Mouse (Mus musculus): Measurements from ENCODE around the gene Ptpn1. TPM values are rescaled to one million over a fixed set of nuclear protein-coding genes. Genes with fewer than 3 reads are reported as not detected.

Gene Ptpn1
- total and polyA plus RNA-seq, 3 experiments = 16.2 to 38.1 (median 29.4) TPM

GRCm38 (mm10) chr2:168002884-168003283 is 71.0 kb downstream of the Ptpn1 start:
- Histone ChIP-seq H3K4me3 (ENCODE audit: low read depth, low read length) (no peak overlapping the region), H3K9me3 (replicated peaks) (no peaks in the 10 kb centered on the region), H3K4me1 (ENCODE audit: insufficient read depth, low read depth, low read length) (no peaks in the 10 kb centered on the region; the same call in 1 of the 2 replicates), H3K36me3 (replicated peaks) (no peaks in the 10 kb centered on the region), H3K27me3 (ENCODE audit: insufficient read depth, low read length) (peaks cover 6% of the 10 kb centered on the region)
- no peak for TF ChIP-seq CTCF (IDR thresholded peaks at IDR 0.05; ENCODE audit: low read depth, low read length)
- no peak for TF ChIP-seq TAL1 (conservative IDR thresholded peaks at IDR 0.05; ENCODE audit: low read depth, low read length)
- TF ChIP-seq POLR2AphosphoS5 (IDR thresholded peaks at IDR 0.05; ENCODE audit: insufficient replicate concordance, low read depth, low read length) = no peak
- TF ChIP-seq GATA1 (IDR thresholded peaks at IDR 0.05; ENCODE audit: borderline replicate concordance, low read length) = no peak
- no peak for TF ChIP-seq GATA2 (IDR thresholded peaks at IDR 0.05; ENCODE audit: borderline replicate concordance, low read depth, low read length)
- ATAC-seq (ENCODE audit: extremely low read depth, insufficient number of reproducible peaks, low FRiP score, poor library complexity, severe bottlenecking) (no peak), DNase-seq (ENCODE audit: low spot score) (no peak)

DNA sequence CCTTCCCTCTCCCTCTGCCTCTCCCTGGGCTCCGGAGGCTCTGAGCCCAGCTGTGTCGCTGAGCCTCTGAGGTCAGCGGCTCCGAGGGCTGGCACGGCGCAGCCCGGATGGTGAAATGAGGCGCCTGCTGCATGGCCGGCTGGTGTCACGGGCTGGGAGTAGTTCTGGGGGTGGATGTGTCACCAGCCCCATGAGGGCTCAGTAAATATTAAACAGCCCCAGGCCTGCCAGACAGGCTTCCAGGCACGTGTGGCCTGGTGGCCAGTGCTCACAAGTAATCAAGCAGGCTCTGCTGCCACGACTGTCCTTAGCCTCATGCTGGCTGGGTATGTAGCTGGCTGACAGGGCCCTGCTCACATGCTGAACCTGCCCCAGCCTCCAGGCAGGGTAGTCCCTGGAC is 71.6 kb downstream of the Ptpn1 start:
- Histone ChIP-seq H3K27me3 (ENCODE audit: insufficient read depth, low read length) (peaks cover 6% of the 10 kb centered on the region; the same call in 1 of the 2 replicates), H3K4me1 (ENCODE audit: insufficient read depth, low read depth, low read length) (no peaks in the 10 kb centered on the region; the same call in 1 of the 2 replicates), H3K36me3 (replicated peaks) (no peaks in the 10 kb centered on the region), H3K4me3 (ENCODE audit: low read depth, low read length) (no peak overlapping the region), H3K9me3 (replicated peaks) (no peaks in the 10 kb centered on the region)
- ATAC-seq (ENCODE audit: extremely low read depth, insufficient number of reproducible peaks, low FRiP score, poor library complexity, severe bottlenecking) (no peak), DNase-seq (ENCODE audit: low spot score) (no peak)
- TF ChIP-seq CTCF (IDR thresholded peaks at IDR 0.05; ENCODE audit: low read depth, low read length) (no peak), POLR2AphosphoS5 (IDR thresholded peaks at IDR 0.05; ENCODE audit: insufficient replicate concordance, low read depth, low read length) (no peak), GATA1 (IDR thresholded peaks at IDR 0.05; ENCODE audit: borderline replicate concordance, low read length) (no peak), GATA2 (IDR thresholded peaks at IDR 0.05; ENCODE audit: borderline replicate concordance, low read depth, low read length) (no peak), TAL1 (conservative IDR thresholded peaks at IDR 0.05; ENCODE audit: low read depth, low read length) (no peak)

- H3K4me1 ChIP-seq (ENCODE audit: insufficient read depth, low read depth, low read length) = no peaks in the 10 kb centered on the region; the same call in 1 of the 2 replicates
- H3K27me3 ChIP-seq (ENCODE audit: insufficient read depth, low read length) = peaks cover 10% of the 10 kb centered on the region; the same call in 1 of the 2 replicates
- ATAC-seq (ENCODE audit: extremely low read depth, insufficient number of reproducible peaks, low FRiP score, poor library complexity, severe bottlenecking) = no peak
- H3K36me3 ChIP-seq (replicated peaks) = no peaks in the 10 kb centered on the region
- H3K9me3 ChIP-seq (replicated peaks) = no peaks in the 10 kb centered on the region
- DNase-seq (ENCODE audit: low spot score) = no peak
- TF ChIP-seq CTCF (IDR thresholded peaks at IDR 0.05; ENCODE audit: low read depth, low read length) (peak; percentile 55; the same call in 1 of the 2 replicates), GATA2 (IDR thresholded peaks at IDR 0.05; ENCODE audit: borderline replicate concordance, low read depth, low read length) (no peak)
- H3K4me3 ChIP-seq (ENCODE audit: low read depth, low read length) = no peak overlapping the region
These were observed 72.5 kb downstream of the Ptpn1 start for GRCm38 (mm10) chr2:168004369-168004768.

GRCm38 (mm10) chr2:168005005-168005404 is 73.1 kb downstream of the Ptpn1 start:
- H3K27me3 ChIP-seq (ENCODE audit: insufficient read depth, low read length) = peaks cover 8% of the 10 kb centered on the region; the same call in 1 of the 2 replicates
- ATAC-seq (ENCODE audit: extremely low read depth, insufficient number of reproducible peaks, low FRiP score, poor library complexity, severe bottlenecking) (no peak), DNase-seq (ENCODE audit: low spot score) (no peak)
- H3K4me3 ChIP-seq (ENCODE audit: low read depth, low read length) = no peak overlapping the region
- no peaks in the 10 kb centered on the region; the same call in 1 of the 2 replicates for H3K4me1 ChIP-seq (ENCODE audit: insufficient read depth, low read depth, low read length)
- H3K9me3 ChIP-seq (replicated peaks) = no peaks in the 10 kb centered on the region
- H3K36me3 ChIP-seq (replicated peaks) = no peaks in the 10 kb centered on the region
- TF ChIP-seq POLR2AphosphoS5 (IDR thresholded peaks at IDR 0.05; ENCODE audit: insufficient replicate concordance, low read depth, low read length) (no peak), CTCF (IDR thresholded peaks at IDR 0.05; ENCODE audit: low read depth, low read length) (no peak), TAL1 (conservative IDR thresholded peaks at IDR 0.05; ENCODE audit: low read depth, low read length) (no peak), GATA1 (IDR thresholded peaks at IDR 0.05; ENCODE audit: borderline replicate concordance, low read length) (no peak), GATA2 (IDR thresholded peaks at IDR 0.05; ENCODE audit: borderline replicate concordance, low read depth, low read length) (no peak)

- DNase-seq (ENCODE audit: low spot score) (no peak), ATAC-seq (ENCODE audit: extremely low read depth, insufficient number of reproducible peaks, low FRiP score, poor library complexity, severe bottlenecking) (no peak)
- H3K27me3 ChIP-seq (ENCODE audit: insufficient read depth, low read length) = peaks cover 12% of the 10 kb centered on the region; the same call in 1 of the 2 replicates
- TF ChIP-seq TAL1 (conservative IDR thresholded peaks at IDR 0.05; ENCODE audit: low read depth, low read length) = no peak
- no peak for TF ChIP-seq GATA2 (IDR thresholded peaks at IDR 0.05; ENCODE audit: borderline replicate concordance, low read depth, low read length)
- no peak for TF ChIP-seq CTCF (IDR thresholded peaks at IDR 0.05; ENCODE audit: low read depth, low read length)
- no peak for TF ChIP-seq POLR2AphosphoS5 (IDR thresholded peaks at IDR 0.05; ENCODE audit: insufficient replicate concordance, low read depth, low read length)
- no peak for TF ChIP-seq GATA1 (IDR thresholded peaks at IDR 0.05; ENCODE audit: borderline replicate concordance, low read length)
- no peaks in the 10 kb centered on the region; the same call in 1 of the 2 replicates for H3K4me1 ChIP-seq (ENCODE audit: insufficient read depth, low read depth, low read length)
- no peaks in the 10 kb centered on the region for H3K9me3 ChIP-seq (replicated peaks)
- H3K36me3 ChIP-seq (replicated peaks) = no peaks in the 10 kb centered on the region
- H3K4me3 ChIP-seq (ENCODE audit: low read depth, low read length) = no peak overlapping the region
These were observed 73.8 kb downstream of the Ptpn1 start for GRCm38 (mm10) chr2:168005616-168006015.

GRCm38 (mm10) chr2:168006489-168006888 is 74.6 kb downstream of the Ptpn1 start:
- ATAC-seq (ENCODE audit: extremely low read depth, insufficient number of reproducible peaks, low FRiP score, poor library complexity, severe bottlenecking) (no peak), DNase-seq (ENCODE audit: low spot score) (no peak)
- Histone ChIP-seq H3K27me3 (ENCODE audit: insufficient read depth, low read length) (peaks cover 13% of the 10 kb centered on the region), H3K9me3 (replicated peaks) (no peaks in the 10 kb centered on the region), H3K4me3 (ENCODE audit: low read depth, low read length) (no peak overlapping the region), H3K4me1 (ENCODE audit: insufficient read depth, low read depth, low read length) (no peaks in the 10 kb centered on the region; the same call in 1 of the 2 replicates), H3K36me3 (replicated peaks) (no peaks in the 10 kb centered on the region)
- no peak for TF ChIP-seq POLR2AphosphoS5 (IDR thresholded peaks at IDR 0.05; ENCODE audit: insufficient replicate concordance, low read depth, low read length)
- TF ChIP-seq TAL1 (conservative IDR thresholded peaks at IDR 0.05; ENCODE audit: low read depth, low read length) = no peak
- TF ChIP-seq GATA1 (IDR thresholded peaks at IDR 0.05; ENCODE audit: borderline replicate concordance, low read length) = no peak
- no peak for TF ChIP-seq CTCF (IDR thresholded peaks at IDR 0.05; ENCODE audit: low read depth, low read length)
- TF ChIP-seq GATA2 (IDR thresholded peaks at IDR 0.05; ENCODE audit: borderline replicate concordance, low read depth, low read length) = no peak

All from G1E (cell line).